Mouse (Mus musculus) ES-Bruce4 (cell line): Measurements from ENCODE around the gene Naif1.

Experiments used
- CTCF ChIP-seq: IDR thresholded peaks from one replicate; pipeline ENCODE4 v1.8.1; 2011; ENCODE audit warnings: low read depth, low read length
- POLR2A ChIP-seq: IDR thresholded peaks from one replicate; pipeline ENCODE4 v1.8.1; 2011; ENCODE audit warnings: low read length; ENCODE audit not compliant: insufficient read depth

- TF ChIP-seq POLR2A (no peak), CTCF (no peak)
These were observed 35.9 kb downstream of the Naif1 start for GRCm38 (mm10) chr2:32486155-32486554.
